Mouse (Mus musculus) liver, postnatal 0 days (tissue): ENCODE measurements around the gene Akr1d1.

Experiments
- CTCF ChIP-seq: sonication (generic); IDR thresholded peaks from 2 replicates; pipeline ENCODE4 v1.5.1; 2016; ENCODE audit warnings: antibody characterized with exemption, low read depth
- EP300 ChIP-seq: IDR thresholded peaks from 2 replicates; pipeline ENCODE4 v1.6.1; 2016; ENCODE audit warnings: antibody characterized with exemption, low read depth, mild to moderate bottlenecking

- no peak for TF ChIP-seq CTCF
- TF ChIP-seq EP300 = no peak
Measured at GRCm38 (mm10) chr6:37590800-37591199, 60.8 kb downstream of the Akr1d1 start.
